Mouse (Mus musculus) kidney, embryonic 16.5 days (tissue): Measurements from ENCODE around the gene Mesd. TPM values are rescaled to one million over a fixed set of nuclear protein-coding genes. Genes with fewer than 3 reads are reported as not detected.
"Not testable (repeated sequence)": the region's sequence is repeated elsewhere in the genome, so short reads cannot be mapped to it uniquely, and the experiment has no call there.

Experiments used
- ATAC-seq: fragments of 200-750 bp; cut with Nextera tagmentation; 2 replicates; pipeline ENCODE4 v1.8.0; 2017; ENCODE audit warnings: moderate TSS enrichment; ENCODE audit not compliant: low FRiP score, low TSS enrichment
- H3K27ac ChIP-seq: fragments of 300-500 bp; sonication (generic); 2 replicates; pipeline ENCODE4 v1.5.1; 2014; ENCODE audit warnings: low read length
- H3K27me3 ChIP-seq: fragments of 300-500 bp; sonication (generic); 2 replicates; pipeline ENCODE4 v1.6.1; 2014; ENCODE audit warnings: low read length, control low read depth, mixed read lengths; ENCODE audit not compliant: insufficient read depth
- H3K36me3 ChIP-seq: fragments of 300-500 bp; sonication (generic); 2 replicates; pipeline ENCODE4 v1.6.1; 2014; ENCODE audit warnings: low read length, control low read depth, mixed read lengths; ENCODE audit not compliant: insufficient read depth
- H3K4me1 ChIP-seq: fragments of 300-500 bp; sonication (generic); 2 replicates; pipeline ENCODE4 v1.6.1; 2014; ENCODE audit warnings: low read length, control low read depth, mixed read lengths; ENCODE audit not compliant: insufficient read depth
- H3K4me2 ChIP-seq: fragments of 300-500 bp; sonication (generic); replicated peaks from 2 replicates; pipeline ENCODE4 v1.6.1; 2014; ENCODE audit warnings: low read depth, low read length
- H3K4me3 ChIP-seq: fragments of 300-500 bp; sonication (generic); 2 replicates; pipeline ENCODE4 v1.5.1; 2014; ENCODE audit warnings: mild to moderate bottlenecking, low read length
- H3K9ac ChIP-seq: fragments of 300-500 bp; sonication (generic); replicated peaks from 2 replicates; pipeline ENCODE4 v1.6.1; 2014; ENCODE audit warnings: low read length
- H3K9me3 ChIP-seq: fragments of 300-500 bp; sonication (generic); 2 replicates; pipeline ENCODE4 v1.6.1; 2016; ENCODE audit warnings: low read length, control low read depth
- WGBS: fragments of 180-500 bp; shearing (Covaris S2); extraction: QIAGEN DNeasy Blood & Tissue Kit; methylation state at CpG from one replicate; pipeline ENCODE4 v1.1.7; 2014; 5-methylcytosine and 5-hydroxymethylcytosine counted together
- polyA plus RNA-seq: library from polyadenylated mRNA; unstranded; fragments of >200 nt; fragmentation: Nextera tagmentation; extraction: Ambion mirVana; gene quantifications from 2 replicates; pipeline ENCODE4 v1.2.1, GENCODE M21; 2015

Gene Mesd
- polyA plus RNA-seq, 1 experiment from 2014 or later: 113 TPM

DNA sequence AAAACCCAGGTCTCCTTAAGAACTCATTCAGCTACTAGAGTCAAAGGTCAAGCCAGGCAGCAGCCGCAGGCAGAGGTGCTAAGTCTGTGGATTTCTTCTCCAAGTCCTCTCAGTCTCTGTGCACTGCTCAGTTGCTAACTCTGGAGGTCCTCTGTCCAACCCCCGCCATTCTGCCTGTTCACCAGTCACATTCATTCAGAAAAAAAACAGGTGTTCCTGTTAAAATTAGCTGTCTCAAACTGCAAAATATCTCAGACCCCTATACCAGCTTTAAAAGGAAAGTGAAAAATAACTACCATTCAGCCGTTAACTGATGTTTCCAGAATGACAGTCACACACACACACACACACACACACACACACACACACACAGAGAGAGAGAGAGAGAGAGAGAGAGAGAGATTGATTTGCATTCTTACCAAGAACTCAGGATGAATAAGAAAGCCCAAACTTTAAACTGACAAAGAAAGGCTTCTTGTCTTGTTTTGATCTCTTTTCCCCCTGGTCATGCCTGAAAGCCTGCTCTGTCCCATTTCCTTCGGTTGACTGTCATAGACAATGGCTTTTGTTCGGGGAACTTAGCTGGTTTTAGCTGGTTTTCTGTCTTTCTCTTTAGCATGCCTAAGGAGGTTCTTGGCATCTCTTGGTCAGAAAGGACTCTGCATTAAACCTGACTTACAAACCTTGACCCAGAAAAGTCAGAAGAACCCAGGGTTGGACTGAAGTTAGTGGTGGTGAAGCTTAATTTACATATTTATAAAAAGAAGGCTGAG is 5.4 kb upstream of the Mesd start:
- Histone ChIP-seq H3K36me3 (peaks cover 22% of the 10 kb centered on the region; the same call in 1 of the 2 replicates), H3K9ac (0 out of 2 replicates have a peak overlapping the region, but pooled peaks have one; percentile 20), H3K27ac (no peak overlapping the region), H3K4me1 (peaks cover 34% of the 10 kb centered on the region), H3K4me3 (no peak overlapping the region), H3K9me3 (no peaks in the 10 kb centered on the region), H3K27me3 (no peaks in the 10 kb centered on the region), H3K4me2 (peak overlapping the region; percentile 21)
- ATAC-seq: no peak
- WGBS: 27% methylated on average over 5 of the region's 5 CpGs

DNA sequence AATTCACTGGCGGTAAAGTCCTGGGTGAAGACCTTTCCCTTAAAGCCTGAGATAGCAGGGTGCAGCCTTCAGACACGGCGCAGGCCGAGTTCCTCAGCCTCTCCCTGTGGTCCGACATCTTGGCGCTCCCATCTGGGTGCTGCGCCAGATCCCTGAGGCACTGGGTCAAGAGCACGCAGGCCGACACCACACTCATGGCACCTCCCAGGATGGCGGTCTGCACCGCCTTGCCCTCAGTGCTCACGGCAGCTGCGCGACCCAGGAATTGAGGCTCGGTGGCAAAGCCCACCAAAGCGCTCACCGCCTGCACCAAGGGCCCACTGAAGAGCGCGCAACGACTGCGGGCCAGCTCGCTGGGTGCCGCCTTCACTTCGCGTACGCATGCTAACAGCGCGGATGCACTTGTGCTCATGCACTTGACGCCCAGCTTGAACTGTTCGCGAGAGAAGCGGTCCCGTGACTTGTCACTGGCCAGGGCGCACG is 2.1 kb upstream of the Mesd start:
- WGBS: 82% methylated on average over 35 of the region's 35 CpGs
- no peak for ATAC-seq
- Histone ChIP-seq H3K9ac (peak overlapping the region; percentile 93), H3K36me3 (peaks cover 15% of the 10 kb centered on the region; the same call in 1 of the 2 replicates), H3K4me2 (peak overlapping the region; percentile 94), H3K9me3 (no peaks in the 10 kb centered on the region), H3K4me1 (peaks cover 43% of the 10 kb centered on the region), H3K4me3 (peak overlapping the region; percentile 82), H3K27me3 (no peaks in the 10 kb centered on the region), H3K27ac (no peak overlapping the region; the same call in 1 of the 2 replicates)

DNA sequence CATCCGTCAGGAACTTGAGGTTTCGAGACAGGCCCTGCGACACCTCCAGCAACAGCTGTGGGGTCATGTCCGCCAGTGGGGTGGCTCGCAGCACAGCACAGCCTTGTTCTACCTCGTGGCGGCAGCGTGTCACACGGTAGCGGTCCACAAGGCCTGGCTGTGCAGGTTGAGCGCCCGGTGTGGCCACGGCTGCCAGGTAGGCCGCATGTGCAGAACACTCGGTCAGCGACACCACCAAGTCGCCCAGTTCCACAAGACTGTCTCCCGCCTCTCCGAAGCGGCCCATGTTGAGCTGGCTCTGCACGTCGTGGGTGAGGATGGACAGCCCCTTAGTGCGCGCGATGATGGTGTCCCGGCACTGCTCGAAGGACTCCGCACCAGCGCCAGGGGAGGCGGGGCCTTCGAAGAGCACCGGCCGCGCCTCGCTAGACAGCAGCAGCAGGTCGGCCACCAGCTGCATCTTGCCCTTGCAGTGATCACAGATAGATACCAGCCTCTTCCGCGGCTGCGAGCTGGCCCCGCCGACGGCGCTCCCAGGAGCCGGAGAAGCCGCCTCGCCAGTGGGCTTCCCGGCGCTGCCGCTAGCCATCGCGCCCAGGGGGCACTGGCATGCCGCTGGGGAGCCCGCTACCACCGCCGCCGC is 1.5 kb upstream of the Mesd start:
- Histone ChIP-seq H3K27me3 (no peaks in the 10 kb centered on the region), H3K4me1 (peaks cover 43% of the 10 kb centered on the region), H3K9me3 (no peaks in the 10 kb centered on the region), H3K27ac (peak overlapping the region; percentile 99), H3K4me2 (peak overlapping the region; percentile 94), H3K4me3 (peak overlapping the region; percentile 82), H3K36me3 (peaks cover 15% of the 10 kb centered on the region; the same call in 1 of the 2 replicates), H3K9ac (peak overlapping the region; percentile 93)
- ATAC-seq: peak; percentile 44
- 15% methylated on average over 56 of the region's 56 CpGs for WGBS

DNA sequence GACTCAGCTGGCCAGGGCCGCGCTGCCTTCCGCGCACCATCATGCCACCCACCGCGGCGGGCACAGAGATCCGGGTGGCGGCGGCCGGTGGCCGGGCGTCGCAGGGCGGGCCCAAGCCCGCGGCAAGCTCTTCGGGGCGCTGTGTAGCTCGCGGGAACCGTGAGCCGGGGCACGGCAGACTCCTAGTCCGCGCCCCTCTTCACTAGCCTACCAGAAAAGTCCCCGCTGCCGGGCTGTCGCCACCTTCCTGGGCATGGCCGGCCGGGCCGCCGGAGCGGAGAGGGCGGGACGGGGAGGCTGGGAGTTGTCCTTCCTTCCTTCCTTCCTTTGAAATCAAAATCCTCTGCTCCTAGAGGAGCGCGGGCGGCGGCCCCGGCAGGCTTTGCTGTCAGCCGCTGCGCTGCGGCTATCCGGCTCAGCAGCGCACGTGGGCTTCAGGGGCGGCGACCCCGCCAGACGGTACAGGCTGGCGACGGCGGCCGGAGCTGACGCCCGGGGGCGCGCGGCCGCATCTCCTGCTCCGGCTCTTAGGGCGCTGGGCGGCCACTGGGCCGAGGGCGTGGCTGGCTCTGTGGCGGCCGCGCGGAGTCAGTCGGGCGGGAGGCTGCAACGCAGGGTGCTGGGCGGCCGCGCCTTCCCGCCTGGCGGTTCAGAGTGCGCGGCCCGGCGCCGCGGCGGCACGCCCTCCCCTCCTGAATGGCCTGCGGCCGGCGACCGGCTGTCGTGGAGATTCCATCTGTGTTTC is 818 bp upstream of the Mesd start:
- Histone ChIP-seq H3K4me1 (peaks cover 43% of the 10 kb centered on the region), H3K9me3 (no peaks in the 10 kb centered on the region), H3K27me3 (no peaks in the 10 kb centered on the region), H3K36me3 (peaks cover 15% of the 10 kb centered on the region; the same call in 1 of the 2 replicates), H3K9ac (peak overlapping the region; percentile 93), H3K4me3 (peak overlapping the region; percentile 82), H3K4me2 (peak overlapping the region; percentile 94), H3K27ac (peak overlapping the region; percentile 99)
- under 1% methylated on average over 79 of the region's 91 CpGs for WGBS
- peak; percentile 81 for ATAC-seq

DNA sequence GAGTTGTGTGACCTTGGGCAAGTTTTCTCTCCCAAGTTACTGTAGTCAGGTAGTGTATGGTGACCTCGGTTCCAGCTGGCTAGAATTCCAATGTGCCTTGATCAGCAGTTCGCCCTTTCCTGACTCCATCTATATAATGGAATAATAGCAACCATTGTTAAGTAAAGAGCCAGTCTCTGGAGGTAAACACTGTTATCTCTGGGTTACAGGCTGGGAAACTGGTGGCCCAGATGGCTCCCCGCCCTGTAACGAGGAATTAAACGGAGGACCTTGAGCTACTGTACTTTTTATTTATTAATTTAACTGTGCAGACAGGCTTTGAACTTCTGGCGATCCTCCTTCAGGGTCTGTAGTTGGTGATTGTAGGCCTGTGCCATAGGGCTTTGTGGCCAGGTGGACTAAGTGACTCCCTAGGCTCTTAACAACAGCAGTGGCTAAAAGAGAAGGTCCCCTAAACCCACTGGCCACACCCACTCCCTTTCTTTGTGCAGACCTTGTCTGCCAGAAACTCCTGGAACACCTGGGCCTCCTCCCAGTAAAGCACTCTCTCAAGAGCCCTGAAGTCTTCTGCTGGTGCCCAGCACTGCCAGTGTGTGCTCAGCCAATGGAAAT is 761 bp downstream of the Mesd start:
- H3K9ac ChIP-seq: peak overlapping the region; percentile 93
- peak overlapping the region; percentile 94 for H3K4me2 ChIP-seq
- peaks cover 35% of the 10 kb centered on the region for H3K4me1 ChIP-seq
- peak overlapping the region; percentile 99 for H3K27ac ChIP-seq
- WGBS: 36% methylated on average over 6 of the region's 6 CpGs
- H3K4me3 ChIP-seq: peak overlapping the region; percentile 82
- H3K27me3 ChIP-seq: no peaks in the 10 kb centered on the region
- H3K9me3 ChIP-seq: no peaks in the 10 kb centered on the region
- H3K36me3 ChIP-seq: peaks cover 15% of the 10 kb centered on the region; the same call in 1 of the 2 replicates
- ATAC-seq: no peak

DNA sequence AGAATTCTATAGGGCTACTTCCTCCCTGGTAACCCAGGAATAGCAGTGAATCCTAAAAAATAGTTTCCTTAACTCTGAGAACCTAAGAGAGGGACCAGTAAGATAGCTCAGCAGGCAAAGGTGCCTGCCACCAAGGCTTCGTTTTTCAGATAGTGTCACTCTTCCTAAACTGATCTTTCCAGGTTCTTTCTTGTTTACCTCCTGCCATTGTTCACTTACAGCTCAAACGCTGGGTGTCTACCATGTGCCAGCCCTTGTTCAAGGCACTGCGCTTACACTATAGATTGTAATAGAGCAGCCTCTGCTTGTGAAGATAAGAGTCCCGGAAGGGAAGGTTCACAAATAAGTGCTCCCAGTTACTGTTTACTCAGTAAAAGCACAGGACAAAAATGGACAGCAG is 1.6 kb downstream of the Mesd start:
- Histone ChIP-seq H3K4me1 (peaks cover 32% of the 10 kb centered on the region), H3K9ac (no peak overlapping the region), H3K27me3 (no peaks in the 10 kb centered on the region), H3K4me2 (no peak overlapping the region), H3K36me3 (peaks cover 15% of the 10 kb centered on the region; the same call in 1 of the 2 replicates), H3K27ac (no peak overlapping the region), H3K4me3 (no peak overlapping the region), H3K9me3 (no peaks in the 10 kb centered on the region)
- no peak for ATAC-seq
- WGBS: 88% methylated on average over 4 of the region's 4 CpGs

DNA sequence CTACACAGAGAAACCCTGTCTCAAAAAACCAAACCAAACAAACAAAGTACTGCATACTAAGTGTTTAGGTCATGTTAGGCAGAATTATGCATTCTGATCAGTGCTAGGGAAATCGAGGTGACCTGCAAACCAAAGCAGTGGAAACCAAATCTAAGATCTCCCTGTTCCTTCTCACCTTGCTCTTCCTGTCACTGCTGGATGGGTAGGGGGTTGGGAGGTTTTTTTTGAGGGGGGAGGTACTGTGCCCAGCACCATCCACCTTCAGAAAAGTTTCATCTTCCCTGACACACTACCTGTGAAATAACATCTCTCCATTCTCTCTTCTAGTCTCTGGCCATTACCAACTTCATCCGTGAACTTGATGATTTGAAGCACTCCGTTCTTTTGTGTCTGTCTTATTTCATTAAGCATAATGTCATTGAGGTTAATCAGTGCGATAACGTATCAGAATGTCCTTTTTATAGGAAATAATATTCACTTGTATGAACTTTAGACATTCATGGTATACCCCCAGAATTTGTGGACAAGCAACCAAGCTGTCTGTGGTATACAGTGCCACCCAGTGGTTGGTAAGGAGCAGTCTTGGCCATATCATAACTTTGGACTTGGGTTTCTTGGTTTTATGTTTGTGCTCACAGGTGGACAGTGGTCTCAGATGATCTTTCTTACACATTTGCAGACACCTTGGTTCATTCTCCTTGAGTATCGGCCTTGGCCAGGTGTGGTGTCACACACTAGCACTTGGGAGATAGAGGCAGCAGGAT is 2.3 kb downstream of the Mesd start:
- no peak overlapping the region for H3K4me2 ChIP-seq
- no peaks in the 10 kb centered on the region for H3K9me3 ChIP-seq
- peaks cover 11% of the 10 kb centered on the region; the same call in 1 of the 2 replicates for H3K36me3 ChIP-seq
- no peak overlapping the region for H3K9ac ChIP-seq
- no peak overlapping the region for H3K4me3 ChIP-seq
- no peak for ATAC-seq
- H3K27ac ChIP-seq: no peak overlapping the region
- peaks cover 25% of the 10 kb centered on the region for H3K4me1 ChIP-seq
- 92% methylated on average over 6 of the region's 6 CpGs for WGBS
- no peaks in the 10 kb centered on the region for H3K27me3 ChIP-seq

DNA sequence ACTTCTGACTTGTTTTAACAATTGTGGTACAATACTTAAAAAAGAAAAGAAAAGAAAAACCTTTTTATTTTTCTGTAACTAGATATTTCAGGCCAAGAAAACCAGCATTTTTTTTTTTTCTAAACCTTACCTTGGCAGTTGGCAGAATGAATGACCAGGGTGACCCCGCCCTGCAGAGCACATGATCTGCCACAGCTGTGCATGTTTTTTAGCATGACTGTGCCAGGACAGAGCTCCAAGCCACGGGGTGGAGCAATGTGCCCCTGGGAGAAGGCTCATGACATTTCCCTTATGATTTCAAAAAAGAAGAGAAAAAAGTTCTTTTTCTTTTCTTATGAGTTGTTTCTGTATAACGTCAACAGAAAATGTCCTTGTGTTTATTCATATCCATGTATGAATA is 5.1 kb downstream of the Mesd start:
- WGBS: 59% methylated on average over 3 of the region's 3 CpGs
- Histone ChIP-seq H3K27ac (no peak overlapping the region), H3K9ac (no peak overlapping the region), H3K4me3 (no peak overlapping the region), H3K27me3 (no peaks in the 10 kb centered on the region), H3K4me1 (peaks cover 25% of the 10 kb centered on the region), H3K36me3 (peaks cover 2% of the 10 kb centered on the region; the same call in 1 of the 2 replicates), H3K9me3 (no peaks in the 10 kb centered on the region), H3K4me2 (no peak overlapping the region)
- no peak for ATAC-seq

DNA sequence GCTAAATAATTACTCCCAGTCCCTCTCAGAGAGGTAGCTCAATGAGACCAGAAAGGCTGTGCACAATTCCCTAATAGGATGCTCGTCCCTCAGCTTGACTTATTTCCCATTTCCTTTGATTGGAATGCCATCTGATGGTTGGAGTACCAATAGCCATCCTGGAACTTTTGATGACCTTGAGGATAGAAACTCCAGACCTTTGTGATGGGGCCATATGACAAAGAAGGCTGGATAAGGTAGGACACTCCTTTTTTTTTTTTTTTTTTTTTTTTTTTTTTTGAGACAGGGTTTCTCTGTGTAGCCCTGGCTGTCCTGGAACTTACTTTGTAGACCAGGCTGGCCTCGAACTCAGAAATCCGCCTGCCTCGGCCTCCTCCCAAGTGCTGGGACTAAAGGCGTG is 5.7 kb downstream of the Mesd start:
- WGBS: 90% methylated on average over 5 of the region's 5 CpGs
- H3K4me3 ChIP-seq, H3K27ac ChIP-seq, ATAC-seq, H3K27me3 ChIP-seq, H3K9me3 ChIP-seq, H3K4me2 ChIP-seq, H3K36me3 ChIP-seq, H3K9ac ChIP-seq: not testable (repeated sequence)
- H3K4me1 ChIP-seq: peaks cover 22% of the 10 kb centered on the region
